ENCODE assay signal across 26 mouse cellular contexts in the genomic region with DNA sequence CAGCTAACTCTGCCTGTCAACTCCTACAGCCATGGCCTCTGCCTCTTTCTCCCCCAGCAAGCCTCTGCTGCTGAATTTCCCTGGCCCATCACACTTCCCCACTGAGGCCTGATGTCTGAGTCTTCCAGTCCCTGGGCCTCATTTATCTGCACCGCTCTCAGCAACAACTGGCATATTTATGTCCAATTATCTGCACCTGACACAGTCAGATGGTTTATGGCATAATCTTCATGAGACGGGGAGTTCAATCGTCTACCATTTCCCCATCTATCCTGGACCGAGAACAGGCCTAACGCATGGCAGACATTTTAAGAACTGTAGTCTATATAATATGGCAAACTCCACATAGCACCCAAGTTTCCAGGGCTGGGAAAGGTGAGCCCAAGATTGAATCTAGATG.
DNase-seq lines count a peak whose midpoint lies in the region; ATAC-seq lines count a peak whose summit lies in the region.
"Had no signal": no experiment of that assay in that cellular context is flagged by ENCODE, and none has a peak within 500 bp of the region (broad histone marks: within the 10 kb centered on the region; RNA-seq: fewer than 3 reads in every experiment).

No protein-coding gene starts in this region.

- no peak overlapping the region for H3K4me3 ChIP-seq in neural tube, embryonic 12.5 days
- H3K4me3 ChIP-seq in neural tube, embryonic 14.5 days (ENCODE audit: low read depth, low read length) = no peak overlapping the region
- H3K4me3 ChIP-seq in forebrain, embryonic 15.5 days = no peak overlapping the region
- H3K4me3 ChIP-seq: embryonic facial prominence, embryonic 13.5 days; embryonic facial prominence, embryonic 15.5 days; erythroblast, embryonic 14.5 days; forebrain, embryonic 10.5 days; forebrain, embryonic 12.5 days had no signal

- no peaks in the 10 kb centered on the region for H3K27me3 ChIP-seq in neural tube, embryonic 12.5 days (replicated peaks)
- no peaks in the 10 kb centered on the region for H3K27me3 ChIP-seq in neural tube, embryonic 14.5 days (ENCODE audit: control insufficient read depth, insufficient read depth, low read length)
- no peaks in the 10 kb centered on the region for H3K27me3 ChIP-seq in forebrain, embryonic 15.5 days
- H3K27me3 ChIP-seq: CH12.LX; embryonic facial prominence, embryonic 13.5 days; embryonic facial prominence, embryonic 15.5 days; forebrain, embryonic 12.5 days had no signal

- ATAC-seq in neural tube, embryonic 12.5 days (ENCODE audit: low FRiP score, low read depth) = peak; percentile 44; the same call in 1 of the 2 replicates
- ATAC-seq in neural tube, embryonic 14.5 days (ENCODE audit: low read depth) = peak; percentile 51; the same call in 1 of the 2 replicates
- no peak for ATAC-seq in forebrain, embryonic 15.5 days (replicated peaks)
- ATAC-seq: CD4-positive, CD25-positive, alpha-beta regulatory T cell, adult 4 months; forebrain, embryonic 14.5 days; forebrain, postnatal 0 days had no signal

- 71% methylated on average over 5 of the region's 5 CpGs for WGBS in neural tube, embryonic 12.5 days
- 50% methylated on average over 5 of the region's 5 CpGs for WGBS in neural tube, embryonic 14.5 days
- 93% methylated on average over 5 of the region's 5 CpGs for WGBS in forebrain, embryonic 15.5 days

- no peaks in the 10 kb centered on the region for H3K36me3 ChIP-seq in neural tube, embryonic 12.5 days
- no peaks in the 10 kb centered on the region for H3K36me3 ChIP-seq in neural tube, embryonic 14.5 days (ENCODE audit: control insufficient read depth, insufficient read depth, low read length)
- no peaks in the 10 kb centered on the region for H3K36me3 ChIP-seq in forebrain, embryonic 15.5 days
- H3K36me3 ChIP-seq: embryonic facial prominence, embryonic 13.5 days; embryonic facial prominence, embryonic 15.5 days; forebrain, embryonic 10.5 days; forebrain, embryonic 12.5 days; G1E had no signal

- no peak for DNase-seq in neural tube, embryonic 10.5 days (ENCODE audit: extremely low spot score, low spot score)
- DNase-seq in gastrocnemius, postnatal 4 days (ENCODE audit: low spot score in 2 of 2) = no peak
- DNase-seq: adrenal gland, adult 2 months; adrenal gland, postnatal 10 days; adrenal gland, postnatal 25 days; B cell, adult 2 months; cerebellum, adult 11 months; cerebellum, adult 18-20 months; cerebellum, adult 8-10 months; cerebellum, adult 9-11 months; cerebellum, postnatal 14 days; cerebellum, postnatal 36 days; embryo, embryonic 11 days; forebrain, postnatal 0 days had no signal

- no peak overlapping the region for H3K27ac ChIP-seq in neural tube, embryonic 12.5 days
- H3K27ac ChIP-seq in neural tube, embryonic 14.5 days (ENCODE audit: low read depth, low read length) = no peak overlapping the region
- H3K27ac ChIP-seq in forebrain, embryonic 15.5 days (replicated peaks) = no peak overlapping the region
- H3K27ac ChIP-seq: embryonic facial prominence, embryonic 13.5 days; embryonic facial prominence, embryonic 15.5 days; forebrain, embryonic 10.5 days; forebrain, embryonic 12.5 days had no signal

- no peak overlapping the region for H3K4me2 ChIP-seq in neural tube, embryonic 12.5 days (replicated peaks)
- H3K4me2 ChIP-seq in neural tube, embryonic 14.5 days (ENCODE audit: low read depth, low read length) = no peak overlapping the region
- H3K4me2 ChIP-seq in forebrain, embryonic 15.5 days (replicated peaks) = no peak overlapping the region
- H3K4me2 ChIP-seq: embryonic facial prominence, embryonic 13.5 days; embryonic facial prominence, embryonic 15.5 days; forebrain, embryonic 12.5 days had no signal

- H3K9me3 ChIP-seq in neural tube, embryonic 12.5 days = no peaks in the 10 kb centered on the region
- no peaks in the 10 kb centered on the region for H3K9me3 ChIP-seq in neural tube, embryonic 14.5 days (ENCODE audit: control insufficient read depth, low read length)
- H3K9me3 ChIP-seq in forebrain, embryonic 15.5 days = no peaks in the 10 kb centered on the region
- H3K9me3 ChIP-seq: embryonic facial prominence, embryonic 13.5 days; embryonic facial prominence, embryonic 15.5 days; forebrain, embryonic 10.5 days; forebrain, embryonic 12.5 days had no signal

- H3K4me1 ChIP-seq in neural tube, embryonic 12.5 days = no peaks in the 10 kb centered on the region
- H3K4me1 ChIP-seq in neural tube, embryonic 14.5 days (ENCODE audit: control insufficient read depth, insufficient read depth, low read length) = no peaks in the 10 kb centered on the region
- no peaks in the 10 kb centered on the region for H3K4me1 ChIP-seq in forebrain, embryonic 15.5 days
- H3K4me1 ChIP-seq: embryonic facial prominence, embryonic 13.5 days; embryonic facial prominence, embryonic 15.5 days; forebrain, embryonic 10.5 days; forebrain, embryonic 12.5 days had no signal

- H3K9ac ChIP-seq in neural tube, embryonic 12.5 days = no peak overlapping the region
- no peak overlapping the region for H3K9ac ChIP-seq in neural tube, embryonic 14.5 days (replicated peaks; ENCODE audit: low read depth, low read length)
- no peak overlapping the region for H3K9ac ChIP-seq in forebrain, embryonic 15.5 days (replicated peaks)
- H3K9ac ChIP-seq: embryonic facial prominence, embryonic 13.5 days; embryonic facial prominence, embryonic 15.5 days; forebrain, embryonic 12.5 days; forebrain, postnatal 0 days had no signal
